Mouse (Mus musculus): ENCODE data around the gene Tmem206. TPM values are rescaled to one million over a fixed set of nuclear protein-coding genes. Genes with fewer than 3 reads are reported as not detected.

Tmem206 gene
- polyA plus RNA-seq, 1 experiment from 2014 or later: 25.5 TPM

DNA sequence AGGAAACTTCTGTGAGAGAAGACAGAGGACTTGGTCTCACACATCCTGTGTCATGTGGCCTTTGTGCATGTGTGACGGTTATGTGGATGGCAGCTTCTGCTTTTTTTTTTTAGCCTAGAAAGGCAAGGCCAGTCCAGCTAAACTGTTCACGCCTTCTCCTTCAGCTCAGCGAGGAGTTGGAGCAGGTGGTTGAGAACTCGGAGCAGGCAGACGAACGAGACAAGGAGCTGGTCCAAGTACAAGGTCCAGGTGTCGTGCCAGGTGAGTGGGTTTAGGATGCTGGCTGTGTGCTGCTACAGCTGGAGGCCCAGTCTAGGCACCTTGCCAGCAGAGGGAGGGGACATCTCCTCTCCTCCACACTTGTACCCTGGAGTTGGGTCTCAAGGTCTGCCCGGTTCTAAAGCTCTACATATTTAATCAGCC, 2.3 kb downstream of the Tmem206 start:
- Histone ChIP-seq H3K36me3 (0 out of 2 replicates have a peak, but pooled peaks cover 13% of the 10 kb centered on the region), H3K27ac (no peak overlapping the region), H3K4me3 (no peak overlapping the region), H3K9ac (no peak overlapping the region), H3K4me1 (peaks cover 14% of the 10 kb centered on the region), H3K27me3 (no peaks in the 10 kb centered on the region), H3K4me2 (replicated peaks) (no peak overlapping the region), H3K9me3 (no peaks in the 10 kb centered on the region)
- no peak for ATAC-seq (ENCODE audit: insufficient number of reproducible peaks, insufficient read depth, low FRiP score, low TSS enrichment)
- 92% methylated on average over 8 of the region's 8 CpGs for WGBS

DNA sequence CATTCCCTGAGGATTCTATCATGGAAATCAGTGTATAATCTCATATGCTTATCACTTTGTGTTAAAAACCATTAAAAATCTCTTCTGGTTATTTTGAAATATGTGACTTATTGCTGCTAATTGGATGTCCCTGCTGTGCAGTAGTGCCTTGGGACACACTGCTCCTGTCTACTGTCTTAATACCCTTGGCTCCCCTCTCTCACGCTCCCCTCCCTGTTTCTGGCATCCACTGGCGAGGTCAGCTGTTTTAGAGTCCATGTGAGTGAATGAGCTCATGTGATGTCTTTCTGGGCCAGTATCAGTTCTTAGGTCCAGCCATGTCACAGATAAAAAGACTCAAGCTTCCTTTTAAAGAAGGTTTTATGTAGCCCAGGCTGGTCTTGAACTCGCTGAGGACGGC, 4.6 kb downstream of the Tmem206 start:
- Histone ChIP-seq H3K4me1 (peaks cover 14% of the 10 kb centered on the region), H3K4me3 (no peak overlapping the region), H3K9ac (no peak overlapping the region), H3K27me3 (no peaks in the 10 kb centered on the region), H3K36me3 (peaks cover 19% of the 10 kb centered on the region; the same call in 1 of the 2 replicates), H3K9me3 (no peaks in the 10 kb centered on the region), H3K27ac (no peak overlapping the region), H3K4me2 (replicated peaks) (no peak overlapping the region)
- WGBS: 83% methylated on average over 4 of the region's 4 CpGs
- ATAC-seq (ENCODE audit: insufficient number of reproducible peaks, insufficient read depth, low FRiP score, low TSS enrichment): no peak

DNA sequence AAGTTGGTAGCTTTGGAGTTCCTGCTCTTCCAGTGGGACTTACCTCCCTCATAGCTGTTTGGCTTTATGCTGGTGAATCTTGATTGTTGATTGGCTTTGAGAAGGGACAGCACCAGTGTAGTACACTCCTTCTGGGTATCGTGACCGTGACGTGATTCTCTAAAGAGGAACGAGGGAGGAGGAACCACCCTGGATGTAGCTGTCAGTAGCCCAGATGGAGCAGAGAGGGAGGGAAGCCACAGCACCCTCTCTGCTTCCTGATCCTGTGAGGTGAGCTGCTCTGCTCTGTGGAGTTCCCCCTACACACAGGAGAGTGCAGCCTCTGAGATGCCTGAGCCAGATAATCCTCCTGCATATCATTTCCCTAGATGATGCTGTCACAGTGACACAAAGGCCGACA, 8.8 kb downstream of the Tmem206 start:
- no peaks in the 10 kb centered on the region for H3K9me3 ChIP-seq
- H3K4me1 ChIP-seq: no peaks in the 10 kb centered on the region
- no peak overlapping the region for H3K27ac ChIP-seq
- no peak overlapping the region for H3K4me2 ChIP-seq (replicated peaks)
- ATAC-seq (ENCODE audit: insufficient number of reproducible peaks, insufficient read depth, low FRiP score, low TSS enrichment): no peak
- peaks cover 47% of the 10 kb centered on the region for H3K36me3 ChIP-seq
- H3K4me3 ChIP-seq: no peak overlapping the region
- no peaks in the 10 kb centered on the region for H3K27me3 ChIP-seq
- no peak overlapping the region for H3K9ac ChIP-seq
- WGBS: 87% methylated on average over 5 of the region's 5 CpGs

DNA sequence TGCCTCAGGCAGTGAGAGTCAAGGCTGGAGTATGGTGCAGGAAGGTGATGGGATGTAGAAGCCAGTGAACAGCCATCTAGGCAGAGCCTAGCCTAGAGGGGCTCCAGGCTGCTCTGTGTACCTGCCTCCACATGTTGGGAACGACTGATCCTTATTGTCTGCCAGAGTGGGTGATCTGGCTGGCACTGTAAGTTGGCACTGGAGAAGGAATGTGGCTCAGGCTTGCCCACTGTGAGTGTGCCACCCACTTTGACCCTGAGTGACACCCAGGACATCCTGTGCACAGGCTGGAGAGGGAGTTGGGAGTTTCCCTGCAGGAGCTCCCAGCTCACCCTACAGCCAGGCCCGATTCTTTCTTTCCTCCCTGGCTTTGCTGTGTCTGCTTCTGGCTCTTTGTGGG, 14.2 kb downstream of the Tmem206 start:
- Histone ChIP-seq H3K9ac (no peak overlapping the region), H3K27ac (no peak overlapping the region), H3K27me3 (no peaks in the 10 kb centered on the region), H3K4me3 (no peak overlapping the region), H3K4me2 (replicated peaks) (no peak overlapping the region), H3K36me3 (peaks cover 78% of the 10 kb centered on the region), H3K9me3 (no peaks in the 10 kb centered on the region), H3K4me1 (no peaks in the 10 kb centered on the region)
- WGBS: 84% methylated on average over 2 of the region's 2 CpGs
- ATAC-seq (ENCODE audit: insufficient number of reproducible peaks, insufficient read depth, low FRiP score, low TSS enrichment): no peak

DNA sequence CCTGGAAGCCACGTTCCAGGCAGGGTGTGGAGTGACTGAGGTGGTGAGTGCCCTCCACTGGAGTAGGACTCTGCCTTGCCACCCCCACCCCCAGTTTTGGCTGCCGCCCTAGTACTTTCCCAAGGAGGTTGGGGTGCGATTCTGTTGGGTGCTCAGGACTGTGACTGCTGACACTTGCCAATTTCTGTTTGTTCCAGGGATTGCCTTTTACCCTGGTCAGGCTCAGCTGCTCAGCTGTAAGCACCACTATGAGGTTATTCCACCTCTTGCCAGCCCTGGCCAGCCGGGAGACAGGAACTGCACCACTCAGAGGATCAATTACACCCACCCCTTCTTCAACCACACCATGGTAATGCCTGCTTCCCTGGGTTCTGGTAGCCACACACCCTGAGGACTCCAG, 14.8 kb downstream of the Tmem206 start:
- no peak overlapping the region for H3K4me2 ChIP-seq (replicated peaks)
- WGBS: 84% methylated on average over 4 of the region's 4 CpGs
- no peak overlapping the region for H3K27ac ChIP-seq
- no peaks in the 10 kb centered on the region for H3K4me1 ChIP-seq
- no peaks in the 10 kb centered on the region for H3K27me3 ChIP-seq
- no peak overlapping the region for H3K4me3 ChIP-seq
- ATAC-seq (ENCODE audit: insufficient number of reproducible peaks, insufficient read depth, low FRiP score, low TSS enrichment): no peak; the same call in 1 of the 2 replicates
- H3K9ac ChIP-seq: no peak overlapping the region
- peaks cover 84% of the 10 kb centered on the region for H3K36me3 ChIP-seq
- no peaks in the 10 kb centered on the region for H3K9me3 ChIP-seq

DNA sequence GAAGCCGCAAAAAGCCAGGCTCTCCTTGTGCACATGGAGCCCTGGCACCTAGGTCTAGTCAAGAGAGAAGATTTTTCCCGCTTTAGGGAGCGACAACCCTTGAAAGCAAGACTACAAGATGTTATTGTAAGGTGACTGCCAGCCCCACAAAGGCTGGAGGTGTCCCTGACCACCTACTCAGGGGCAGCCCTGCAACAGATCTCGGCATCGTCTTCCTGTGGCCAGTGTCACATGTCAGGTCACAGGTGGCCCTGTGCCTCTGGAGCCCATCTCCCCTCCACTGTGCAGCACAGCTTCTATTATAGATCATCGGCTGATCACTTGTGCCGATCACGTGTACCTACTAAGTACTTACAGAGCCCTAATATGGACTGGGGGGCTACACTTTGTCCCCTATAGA, 21.9 kb downstream of the Tmem206 start:
- H3K36me3 ChIP-seq: peaks cover 56% of the 10 kb centered on the region
- no peak overlapping the region for H3K9ac ChIP-seq
- H3K4me3 ChIP-seq: no peak overlapping the region
- H3K27ac ChIP-seq: no peak overlapping the region
- H3K4me2 ChIP-seq (replicated peaks): no peak overlapping the region
- 0 out of 2 replicates have a peak, but pooled peaks cover 5% of the 10 kb centered on the region for H3K4me1 ChIP-seq
- no peaks in the 10 kb centered on the region for H3K9me3 ChIP-seq
- H3K27me3 ChIP-seq: no peaks in the 10 kb centered on the region
- 92% methylated on average over 8 of the region's 8 CpGs for WGBS
- no peak for ATAC-seq (ENCODE audit: insufficient number of reproducible peaks, insufficient read depth, low FRiP score, low TSS enrichment)

DNA sequence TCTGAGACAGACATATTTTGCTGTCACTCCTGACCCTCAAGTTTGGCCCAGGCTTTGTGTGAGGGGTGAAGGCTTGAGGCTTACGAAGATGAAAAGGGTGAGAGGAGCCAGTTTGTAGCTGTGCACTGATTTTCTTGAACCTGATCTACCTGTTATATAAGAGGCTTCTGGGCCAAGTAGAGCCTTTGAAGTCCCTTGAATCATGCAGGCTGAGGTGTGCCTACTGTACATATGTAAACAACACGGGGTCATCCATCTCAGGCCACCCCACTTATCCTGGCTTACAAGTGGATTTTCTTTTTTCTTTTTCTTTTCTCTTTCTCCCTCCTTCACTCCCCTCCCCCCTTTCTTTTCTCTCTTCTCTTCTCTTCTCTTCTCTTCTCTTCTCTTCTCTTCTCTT, 22.9 kb downstream of the Tmem206 start:
- Histone ChIP-seq H3K4me2 (replicated peaks) (no peak overlapping the region), H3K4me1 (peaks cover 10% of the 10 kb centered on the region), H3K27me3 (no peaks in the 10 kb centered on the region), H3K9me3 (no peaks in the 10 kb centered on the region), H3K27ac (no peak overlapping the region), H3K9ac (no peak overlapping the region), H3K36me3 (peaks cover 50% of the 10 kb centered on the region), H3K4me3 (no peak overlapping the region)
- ATAC-seq (ENCODE audit: insufficient number of reproducible peaks, insufficient read depth, low FRiP score, low TSS enrichment): no peak
- WGBS: 79% methylated on average over 2 of the region's 2 CpGs

DNA sequence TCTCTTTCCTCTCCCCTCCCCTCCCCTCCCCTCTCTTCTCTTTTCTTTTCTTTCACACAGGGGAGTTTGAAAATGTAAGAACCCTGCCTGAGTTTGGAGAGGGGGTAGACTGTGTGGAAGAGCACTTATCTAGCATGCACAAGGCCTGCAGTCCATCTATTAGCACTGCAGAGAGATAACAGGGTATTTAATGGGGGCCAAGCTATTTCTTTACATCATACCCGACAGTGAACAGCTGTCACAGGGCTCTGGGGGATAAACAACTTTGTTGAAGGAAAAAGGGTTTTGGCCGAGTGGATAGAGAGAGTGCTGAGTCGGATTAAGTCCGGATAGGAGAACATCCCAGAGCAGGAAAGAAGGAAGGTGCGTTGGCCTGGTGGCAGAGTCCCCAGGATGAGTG, 23.3 kb downstream of the Tmem206 start:
- ATAC-seq (ENCODE audit: insufficient number of reproducible peaks, insufficient read depth, low FRiP score, low TSS enrichment): no peak
- 69% methylated on average over 5 of the region's 5 CpGs for WGBS
- Histone ChIP-seq H3K9me3 (no peaks in the 10 kb centered on the region), H3K4me2 (replicated peaks) (no peak overlapping the region), H3K9ac (no peak overlapping the region), H3K36me3 (peaks cover 46% of the 10 kb centered on the region), H3K4me3 (no peak overlapping the region), H3K27me3 (no peaks in the 10 kb centered on the region), H3K27ac (no peak overlapping the region), H3K4me1 (peaks cover 14% of the 10 kb centered on the region)

DNA sequence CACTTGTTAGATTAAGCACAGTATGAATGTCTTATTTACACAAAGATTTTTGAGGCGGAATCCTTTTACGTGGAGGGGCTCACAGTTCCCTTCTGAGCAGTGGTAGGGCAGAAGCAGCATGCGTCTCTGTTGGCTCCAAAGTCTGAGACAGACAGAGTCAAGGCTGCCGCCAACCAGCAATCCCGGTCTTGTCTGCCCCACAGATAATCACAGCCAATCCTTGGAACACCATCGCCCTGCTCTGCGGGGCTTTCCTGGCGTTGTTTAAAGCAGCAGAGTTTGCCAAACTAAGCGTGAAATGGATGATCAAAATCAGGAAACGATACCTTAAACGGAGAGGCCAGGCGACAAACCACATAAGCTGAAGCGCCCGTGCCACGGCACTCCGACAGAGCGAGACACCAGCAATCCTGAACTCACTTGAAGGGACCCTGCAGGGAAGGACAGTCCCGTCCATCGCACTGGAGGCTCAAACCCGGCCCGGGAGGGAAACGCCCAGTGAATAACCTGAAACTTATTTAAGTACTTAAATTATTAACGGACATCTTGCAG, 23.9 kb downstream of the Tmem206 start:
- Histone ChIP-seq H3K9me3 (no peaks in the 10 kb centered on the region), H3K9ac (no peak overlapping the region), H3K27me3 (no peaks in the 10 kb centered on the region), H3K27ac (no peak overlapping the region), H3K4me3 (no peak overlapping the region), H3K4me2 (replicated peaks) (no peak overlapping the region), H3K36me3 (peaks cover 44% of the 10 kb centered on the region), H3K4me1 (peaks cover 16% of the 10 kb centered on the region)
- ATAC-seq (ENCODE audit: insufficient number of reproducible peaks, insufficient read depth, low FRiP score, low TSS enrichment): no peak
- 71% methylated on average over 23 of the region's 23 CpGs for WGBS

DNA sequence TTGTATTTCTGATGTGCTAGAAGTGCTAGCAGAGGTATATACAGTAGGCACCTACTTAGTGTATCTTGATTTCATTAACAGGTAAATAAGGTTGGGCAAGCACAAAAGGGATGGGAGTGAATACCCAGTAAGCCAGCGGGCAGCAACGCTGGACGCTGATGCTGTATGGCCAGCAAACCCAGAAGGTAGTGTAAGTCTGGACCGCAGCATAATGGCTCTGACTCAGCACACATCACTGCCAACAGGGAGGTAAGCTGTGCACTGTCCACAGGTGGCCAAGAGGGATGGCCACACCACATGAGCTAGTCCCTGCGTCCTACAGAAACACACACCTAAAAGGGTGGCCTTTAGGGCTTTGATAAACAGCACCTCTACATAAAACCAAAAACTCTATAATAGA, 24.6 kb downstream of the Tmem206 start:
- Histone ChIP-seq H3K4me3 (no peak overlapping the region), H3K27me3 (no peaks in the 10 kb centered on the region), H3K4me2 (replicated peaks) (no peak overlapping the region), H3K9me3 (no peaks in the 10 kb centered on the region), H3K27ac (no peak overlapping the region), H3K9ac (no peak overlapping the region), H3K36me3 (peaks cover 39% of the 10 kb centered on the region), H3K4me1 (peaks cover 16% of the 10 kb centered on the region)
- 93% methylated on average over 5 of the region's 5 CpGs for WGBS
- ATAC-seq (ENCODE audit: insufficient number of reproducible peaks, insufficient read depth, low FRiP score, low TSS enrichment): no peak

DNA sequence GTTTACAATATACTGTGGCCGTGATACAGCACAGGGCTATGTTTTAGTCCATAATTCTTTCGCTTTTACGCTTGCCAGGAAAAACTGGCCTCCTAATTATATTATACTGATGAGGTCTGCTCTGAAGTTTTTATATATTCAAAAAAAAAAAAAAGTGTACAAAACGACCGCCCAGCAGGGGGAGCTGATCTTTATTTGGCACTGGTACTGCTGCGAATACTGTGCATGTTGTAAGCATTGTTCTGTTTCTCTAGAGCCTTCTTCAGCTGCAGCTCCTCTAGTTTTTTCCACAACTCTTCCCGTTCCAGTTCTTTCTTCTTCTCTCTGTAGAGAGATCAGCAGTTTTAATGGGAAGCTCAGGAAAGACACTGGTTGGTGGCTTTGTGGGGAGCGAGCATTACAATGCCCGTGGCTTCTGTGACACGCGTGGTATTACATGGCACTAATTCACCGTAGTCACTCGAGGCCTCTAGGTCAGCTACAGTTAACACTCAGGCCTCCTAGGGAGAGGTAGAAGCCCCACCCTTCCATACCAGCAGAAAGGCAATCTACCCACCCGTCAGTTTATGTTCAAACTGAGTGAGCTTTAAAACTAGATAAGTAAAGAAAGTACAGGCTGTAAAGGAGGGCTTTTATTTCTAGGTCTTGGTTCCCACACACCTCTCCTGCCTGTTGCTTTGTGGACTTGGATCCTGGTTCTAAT, 27.2 kb downstream of the Tmem206 start:
- Histone ChIP-seq H3K4me2 (replicated peaks) (no peak overlapping the region), H3K27me3 (no peaks in the 10 kb centered on the region), H3K4me3 (no peak overlapping the region), H3K27ac (peak overlapping the region; percentile 68), H3K9me3 (no peaks in the 10 kb centered on the region), H3K4me1 (peaks cover 24% of the 10 kb centered on the region), H3K36me3 (peaks cover 41% of the 10 kb centered on the region), H3K9ac (no peak overlapping the region)
- no peak for ATAC-seq (ENCODE audit: insufficient number of reproducible peaks, insufficient read depth, low FRiP score, low TSS enrichment)
- 55% methylated on average over 14 of the region's 14 CpGs for WGBS

DNA sequence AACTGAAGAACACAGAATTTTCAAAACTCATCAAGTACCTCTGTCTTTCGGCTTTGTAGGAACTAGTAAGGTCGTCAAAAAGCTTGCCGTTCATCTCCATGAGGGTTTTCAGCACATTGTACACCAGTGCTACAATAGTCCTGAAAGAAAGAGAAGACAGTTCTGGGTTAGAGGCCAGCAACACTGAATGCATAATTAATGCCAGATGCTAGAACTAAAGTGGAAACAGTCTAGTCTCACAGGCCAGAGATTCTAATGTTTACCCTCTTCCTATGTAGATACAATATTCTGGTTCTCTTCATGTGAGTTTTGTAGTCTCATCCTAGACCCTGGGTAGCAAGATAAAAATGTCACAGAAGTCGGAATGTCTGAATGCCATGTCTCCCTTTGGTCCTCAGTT, 28.1 kb downstream of the Tmem206 start:
- Histone ChIP-seq H3K27me3 (no peaks in the 10 kb centered on the region), H3K9ac (no peak overlapping the region), H3K4me2 (replicated peaks) (no peak overlapping the region), H3K36me3 (peaks cover 37% of the 10 kb centered on the region), H3K27ac (peak overlapping the region; percentile 37; the same call in 1 of the 2 replicates), H3K9me3 (no peaks in the 10 kb centered on the region), H3K4me3 (no peak overlapping the region), H3K4me1 (peaks cover 24% of the 10 kb centered on the region)
- no peak for ATAC-seq (ENCODE audit: insufficient number of reproducible peaks, insufficient read depth, low FRiP score, low TSS enrichment)
- 36% methylated on average over 4 of the region's 4 CpGs for WGBS

All from embryonic facial prominence, embryonic 12.5 days (tissue).